Mouse (Mus musculus) embryo, embryonic 10 days (tissue): ENCODE measurements around the gene Max.

ENCODE experiments used
- DNase-seq: peaks from one replicate; pipeline ENCODE4 v3.0.0-alpha.2; 2015; ENCODE audit warnings: low spot score

Max gene

GRCm38 (mm10) chr12:76920990-76921389, 41.0 kb downstream of the Max start:
- no peak for DNase-seq

- no peak for DNase-seq
Observed at GRCm38 (mm10) chr12:76920398-76920797, 41.6 kb downstream of the Max start.

- no peak for DNase-seq
Observed at GRCm38 (mm10) chr12:76918855-76919254, 43.1 kb downstream of the Max start.

DNA sequence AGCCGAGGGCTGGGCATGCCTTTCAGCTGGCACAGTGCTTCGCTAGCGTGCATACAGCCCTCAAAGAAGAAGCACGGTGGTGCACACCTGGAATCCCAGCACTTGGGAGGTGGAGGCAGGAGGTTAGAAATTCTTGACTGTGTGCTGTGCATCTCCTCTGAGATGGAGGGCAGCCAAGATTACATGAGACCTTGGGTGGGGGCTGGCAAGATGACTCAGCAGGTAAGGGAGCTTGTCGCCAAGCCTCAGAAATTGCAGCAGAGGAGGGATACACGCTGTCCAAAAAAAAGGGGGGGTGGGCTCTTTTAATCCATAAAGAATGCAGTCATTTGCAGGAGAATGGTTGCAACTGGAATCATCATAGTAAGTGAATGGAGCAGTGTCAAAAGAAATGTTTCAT, 43.9 kb downstream of the Max start:
- no peak for DNase-seq

GRCm38 (mm10) chr12:76916163-76916562, 45.8 kb downstream of the Max start:
- no peak for DNase-seq

- DNase-seq, result no peak
Observed at GRCm38 (mm10) chr12:76912193-76912592, 49.8 kb downstream of the Max start.

DNA sequence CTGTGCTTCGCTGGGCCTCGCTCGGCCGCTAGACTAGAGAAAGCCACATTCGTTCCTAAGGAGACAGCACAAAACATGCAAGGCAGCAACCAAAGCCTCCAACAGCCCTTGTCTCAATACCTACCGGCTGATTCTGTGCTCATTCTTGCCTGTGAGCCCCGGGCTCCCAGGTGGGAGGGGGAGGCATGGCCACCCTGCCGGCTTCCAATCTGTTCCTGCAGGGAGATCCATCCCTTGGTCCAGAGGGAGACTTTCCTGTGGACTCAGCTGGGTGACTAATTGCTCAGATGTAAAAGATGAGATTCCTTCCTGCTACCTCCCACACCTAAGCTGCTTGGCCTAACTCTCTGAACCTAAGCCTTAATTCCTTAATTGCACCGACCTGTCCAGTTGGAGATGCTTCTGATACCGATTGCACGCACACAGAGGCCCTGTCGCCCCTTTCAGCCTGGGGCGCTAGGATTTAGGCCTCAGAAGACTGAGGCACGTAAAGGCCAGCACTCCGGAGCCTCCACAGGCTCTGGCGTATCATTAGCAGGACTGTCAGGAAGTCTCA, 50.8 kb downstream of the Max start:
- DNase-seq, result no peak

DNA sequence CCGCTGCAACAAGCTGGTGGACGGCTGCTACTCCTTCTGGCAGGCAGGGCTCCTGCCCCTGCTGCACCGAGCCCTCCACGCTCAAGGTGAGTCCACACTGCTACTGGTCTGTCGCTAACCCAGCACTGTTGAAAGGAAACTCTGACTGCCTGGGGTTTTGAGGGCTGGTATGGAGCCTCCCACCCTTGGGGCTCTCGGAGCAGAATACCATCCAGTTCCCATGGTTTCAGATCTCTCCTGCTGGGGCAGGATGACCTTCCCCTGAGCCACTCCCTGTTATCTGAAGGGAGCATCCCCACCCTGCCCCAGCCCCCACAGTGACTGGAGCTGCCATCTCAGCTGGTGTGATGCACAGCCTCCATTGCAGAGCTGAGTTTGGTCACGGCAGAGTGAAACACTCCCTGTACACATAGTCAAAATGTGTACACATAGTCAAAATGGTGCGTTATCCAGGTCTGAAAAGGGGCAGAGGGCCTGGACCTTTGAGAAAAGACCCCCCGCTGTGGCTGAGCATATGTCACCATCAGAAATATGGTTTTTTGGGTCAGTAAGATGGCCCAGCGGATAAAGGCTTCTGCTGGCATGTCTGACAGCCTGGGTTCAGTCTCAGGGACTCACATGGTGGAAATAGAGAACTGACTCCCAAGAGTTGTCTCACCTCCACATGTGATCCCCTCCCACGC, 51.6 kb downstream of the Max start:
- no peak for DNase-seq

DNA sequence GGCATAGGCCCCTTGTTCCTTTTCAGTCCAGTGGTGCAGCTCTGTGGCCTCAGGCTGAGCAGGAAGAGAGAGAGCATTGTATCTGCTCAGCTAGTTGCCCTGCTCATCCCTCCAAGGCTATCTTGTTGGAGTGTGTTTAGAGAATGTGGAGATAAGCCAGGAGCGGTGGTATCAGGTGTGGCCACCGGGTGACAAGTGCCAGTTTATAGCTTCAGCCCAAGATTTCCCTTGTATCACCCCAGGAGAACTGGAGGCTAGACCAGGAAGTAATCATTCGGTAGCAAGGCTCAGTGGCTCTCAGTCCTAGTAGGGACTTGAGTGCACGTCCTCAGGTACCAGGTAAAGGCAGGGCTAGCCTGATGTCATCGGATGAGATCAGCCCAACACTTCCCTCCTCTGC, 52.8 kb downstream of the Max start:
- DNase-seq, result no peak

GRCm38 (mm10) chr12:76906278-76906677, 55.7 kb downstream of the Max start:
- no peak for DNase-seq

- no peak for DNase-seq
Observed at GRCm38 (mm10) chr12:76901508-76902294, 60.3 kb downstream of the Max start.

- DNase-seq, result no peak
Observed at GRCm38 (mm10) chr12:76899261-76899975, 62.6 kb downstream of the Max start.

GRCm38 (mm10) chr12:76898141-76898540, 63.9 kb downstream of the Max start:
- no peak for DNase-seq

DNA sequence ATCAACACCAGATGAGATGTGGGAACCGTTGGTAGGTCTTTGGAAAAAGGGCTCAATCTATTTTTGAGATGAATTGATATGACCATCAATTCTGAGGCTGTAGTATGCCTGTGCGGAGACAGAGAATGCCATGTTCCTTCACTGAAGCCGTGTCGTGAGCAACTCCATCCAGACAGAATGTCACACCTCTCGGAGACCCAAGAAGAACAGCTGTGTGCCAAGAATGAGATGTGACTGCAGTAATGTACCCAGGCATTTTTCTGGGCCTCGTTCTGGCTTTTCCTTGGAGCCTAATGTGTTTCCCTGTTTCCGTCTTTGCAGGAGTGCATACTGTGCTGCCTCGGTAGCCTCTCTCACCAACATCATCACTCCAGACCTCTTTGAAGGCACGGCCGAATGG, 65.0 kb downstream of the Max start:
- DNase-seq, result no peak

- no peak for DNase-seq
Observed at GRCm38 (mm10) chr12:76896566-76896965, 65.4 kb downstream of the Max start.

GRCm38 (mm10) chr12:76895777-76896176, 66.2 kb downstream of the Max start:
- DNase-seq, result peak; percentile 30

DNA sequence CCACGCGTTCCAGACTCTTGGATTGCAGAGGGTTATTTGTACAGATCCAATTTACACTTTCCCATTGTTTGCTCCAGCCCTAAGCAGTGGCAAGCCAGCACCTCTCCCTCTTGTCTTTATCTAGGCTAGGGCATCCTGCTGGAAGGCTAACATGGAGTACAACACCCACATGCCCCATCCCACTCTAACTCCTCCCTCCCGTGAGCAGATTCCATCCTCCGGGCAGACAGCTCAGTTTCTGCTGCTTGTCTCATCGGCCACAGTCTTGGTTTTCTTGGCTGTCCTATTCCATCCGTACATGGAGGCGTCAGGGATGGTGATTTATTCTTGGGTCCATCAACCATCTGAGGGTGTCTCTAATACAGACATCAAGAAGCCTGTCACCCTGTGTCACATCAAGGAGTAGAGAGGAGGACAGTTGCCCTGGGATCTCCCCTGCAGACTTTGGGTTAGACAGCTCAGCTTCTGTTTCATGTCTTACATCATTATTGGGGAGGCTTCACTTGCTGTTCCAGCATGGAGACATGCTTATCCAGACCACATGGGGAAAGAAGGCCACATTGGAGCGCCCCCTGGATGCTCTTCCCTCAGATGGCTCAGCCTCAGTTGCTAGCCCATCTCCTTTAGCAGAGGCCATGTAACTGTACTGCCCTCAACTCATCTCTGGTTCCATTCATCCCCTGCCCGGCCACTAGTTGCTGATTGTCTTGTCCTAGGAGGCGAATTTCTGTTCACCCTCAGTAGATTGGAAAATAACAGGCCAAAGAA, 67.0 kb downstream of the Max start:
- no peak for DNase-seq

GRCm38 (mm10) chr12:76892910-76893695, 68.9 kb downstream of the Max start:
- no peak for DNase-seq

DNA sequence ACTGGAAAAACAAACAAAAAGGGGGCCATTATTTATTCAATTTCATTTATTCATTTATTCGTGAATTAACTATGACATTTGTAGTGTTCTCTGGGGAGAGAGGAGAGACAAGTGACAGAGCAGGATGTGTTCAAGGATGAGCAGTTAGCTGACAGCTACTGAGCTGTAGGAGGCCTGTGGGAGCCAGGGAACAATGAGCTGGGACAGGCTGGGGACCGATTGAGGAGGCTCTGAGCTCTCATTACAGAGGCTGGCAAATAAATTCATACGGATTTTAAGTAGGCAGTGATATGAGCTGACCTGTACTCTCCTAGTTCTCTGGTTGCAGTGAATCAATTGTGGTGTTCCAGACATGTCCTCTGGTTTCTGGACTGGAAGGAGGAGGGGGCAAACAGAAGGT, 70.8 kb downstream of the Max start:
- no peak for DNase-seq

- no peak for DNase-seq
Observed at GRCm38 (mm10) chr12:76889404-76890184, 72.4 kb downstream of the Max start.
